Mouse (Mus musculus): ENCODE results near the gene Sh3rf3.

GRCm38 (mm10) chr10:58922993-58923392 lies 109.8 kb downstream of the Sh3rf3 start:
- TF ChIP-seq CTCF (IDR thresholded peaks at IDR 0.05; ENCODE audit: borderline replicate concordance, insufficient read depth, low read length) (no peak), POLR2A (IDR thresholded peaks at IDR 0.05; ENCODE audit: low read depth, low read length) (no peak)
